Mouse (Mus musculus) left cerebral cortex, adult 2 months (tissue): ENCODE results near the gene Dach1. TPM values are rescaled to one million over a fixed set of nuclear protein-coding genes. Genes with fewer than 3 reads are reported as not detected.

Experiments
- DNase-seq, 2 experiments: peaks; one replicate each; pipeline ENCODE4 v3.0.0; 2021 to 2022; ENCODE audit warnings: low spot score in 2 of 2, mixed read lengths in 1 of 2; ENCODE audit errors: extremely low spot score in 1 of 2
- H3K27ac ChIP-seq: fragments of 200-600 bp; 2 replicates; pipeline ENCODE4 v1.8.1; 2022
- H3K4me3 ChIP-seq: fragments of 200-600 bp; 2 replicates; pipeline ENCODE4 v1.8.1; 2022
- CTCF ChIP-seq: fragments of 200-600 bp; IDR thresholded peaks from 2 replicates; pipeline ENCODE4 v1.8.1; 2022; ENCODE audit warnings: antibody characterized with exemption, mild to moderate bottlenecking, moderate library complexity
- intact Hi-C: fragments of 180-260 bp; cut with DNase I; formaldehyde crosslinking; loops from one replicate; pipeline ENCODE4 v1.15.1; 2025
- total RNA-seq, 2 experiments: library from RNA; stranded (reverse); gene quantifications; 2 replicates each; pipeline ENCODE4 v1.2.3; 2021

Gene Dach1
- total RNA-seq, 2 experiments from 2014 or later: 3.4 to 5.6 TPM

- no peak overlapping the region for H3K27ac ChIP-seq
- no peak overlapping the region for H3K4me3 ChIP-seq
- no peak for TF ChIP-seq CTCF
- intact Hi-C loops: no loop called here
- no peak for DNase-seq
Measured at GRCm38 (mm10) chr14:98104314-98104955, 65.1 kb downstream of the Dach1 start.

GRCm38 (mm10) chr14:98095229-98095628 is 74.3 kb downstream of the Dach1 start:
- no peak for TF ChIP-seq CTCF
- intact Hi-C loops: no loop called here
- Histone ChIP-seq H3K27ac (no peak overlapping the region), H3K4me3 (no peak overlapping the region)
- no peak for DNase-seq

- DNase-seq: no peak
- intact Hi-C loops: no loop called here
- TF ChIP-seq CTCF: no peak
- Histone ChIP-seq H3K27ac (no peak overlapping the region), H3K4me3 (no peak overlapping the region)
Measured at GRCm38 (mm10) chr14:98089246-98089645, 80.3 kb downstream of the Dach1 start.

GRCm38 (mm10) chr14:98087355-98087754 is 82.2 kb downstream of the Dach1 start:
- Histone ChIP-seq H3K4me3 (no peak overlapping the region), H3K27ac (no peak overlapping the region)
- intact Hi-C loops: no loop called here
- TF ChIP-seq CTCF: no peak
- DNase-seq: no peak

- intact Hi-C loops: no loop called here
- no peak for TF ChIP-seq CTCF
- H3K4me3 ChIP-seq: no peak overlapping the region
- no peak overlapping the region for H3K27ac ChIP-seq
- DNase-seq: no peak
Measured at GRCm38 (mm10) chr14:98086794-98087193, 82.8 kb downstream of the Dach1 start.

GRCm38 (mm10) chr14:98085141-98085540 is 84.4 kb downstream of the Dach1 start:
- no peak overlapping the region for H3K4me3 ChIP-seq
- intact Hi-C loops: no loop called here
- DNase-seq: no peak
- H3K27ac ChIP-seq: no peak overlapping the region
- TF ChIP-seq CTCF: no peak

- H3K4me3 ChIP-seq: no peak overlapping the region
- no peak for TF ChIP-seq CTCF
- no peak overlapping the region for H3K27ac ChIP-seq
- intact Hi-C loops: no loop called here
- DNase-seq: no peak
Measured at GRCm38 (mm10) chr14:98084720-98085119, 84.8 kb downstream of the Dach1 start.

GRCm38 (mm10) chr14:98083419-98083818 is 86.1 kb downstream of the Dach1 start:
- no peak for DNase-seq
- intact Hi-C loops: no loop called here

GRCm38 (mm10) chr14:98080014-98080413 is 89.6 kb downstream of the Dach1 start:
- DNase-seq: no peak
- TF ChIP-seq CTCF: no peak
- no peak overlapping the region for H3K27ac ChIP-seq
- intact Hi-C loops: no loop called here
- no peak overlapping the region for H3K4me3 ChIP-seq

More at GRCm38 (mm10) chr14:98083419-98083818, 86.1 kb downstream of the Dach1 start:
- TF ChIP-seq CTCF: no peak
- H3K27ac ChIP-seq: no peak overlapping the region
- no peak overlapping the region for H3K4me3 ChIP-seq

- intact Hi-C loops: no loop called here
Measured at GRCm38 (mm10) chr14:98077996-98078395, 91.6 kb downstream of the Dach1 start.

GRCm38 (mm10) chr14:98073421-98074080 is 96.0 kb downstream of the Dach1 start:
- Histone ChIP-seq H3K4me3 (no peak overlapping the region), H3K27ac (no peak overlapping the region)
- DNase-seq: no peak
- TF ChIP-seq CTCF: no peak
- intact Hi-C loops: no loop called here

More at GRCm38 (mm10) chr14:98077996-98078395, 91.6 kb downstream of the Dach1 start:
- no peak for DNase-seq
- no peak for TF ChIP-seq CTCF
- Histone ChIP-seq H3K27ac (no peak overlapping the region), H3K4me3 (no peak overlapping the region)

GRCm38 (mm10) chr14:98072647-98073420 is 96.7 kb downstream of the Dach1 start:
- intact Hi-C loops: no loop called here
- TF ChIP-seq CTCF: no peak
- no peak for DNase-seq
- Histone ChIP-seq H3K4me3 (no peak overlapping the region), H3K27ac (no peak overlapping the region)
